Mouse (Mus musculus) hindbrain, embryonic 10.5 days (tissue): Measurements from ENCODE around the gene Pef1. TPM values are rescaled to one million over a fixed set of nuclear protein-coding genes. Genes with fewer than 3 reads are reported as not detected.

Experiments
- DNase-seq: peaks from one replicate; pipeline ENCODE4 v3.0.0-alpha.2; 2017; ENCODE audit warnings: low spot score
- H3K27ac ChIP-seq: fragments of 300-500 bp; sonication (generic); 2 replicates; pipeline ENCODE4 v1.5.1; 2016; ENCODE audit warnings: mild to moderate bottlenecking, moderate library complexity
- H3K27me3 ChIP-seq: fragments of 300-500 bp; sonication (generic); 2 replicates; pipeline ENCODE4 v1.6.1; 2016; ENCODE audit warnings: mild to moderate bottlenecking; ENCODE audit not compliant: poor library complexity, insufficient read depth, severe bottlenecking
- H3K36me3 ChIP-seq: fragments of 300-500 bp; sonication (generic); 2 replicates; pipeline ENCODE4 v1.6.1; 2016; ENCODE audit warnings: mild to moderate bottlenecking, moderate library complexity
- H3K4me1 ChIP-seq: fragments of 300-500 bp; sonication (generic); replicated peaks from 2 replicates; pipeline ENCODE4 v1.6.1; 2016; ENCODE audit warnings: mild to moderate bottlenecking
- H3K4me3 ChIP-seq: fragments of 300-500 bp; sonication (generic); 2 replicates; pipeline ENCODE4 v1.5.1; 2016; ENCODE audit warnings: mild to moderate bottlenecking, moderate library complexity
- H3K9me3 ChIP-seq: fragments of 300-500 bp; sonication (generic); 2 replicates; pipeline ENCODE4 v1.6.1; 2016; ENCODE audit warnings: mild to moderate bottlenecking, moderate library complexity
- WGBS: fragments of 180-500 bp; shearing (Covaris S2); methylation state at CpG from one replicate; pipeline ENCODE4 v1.1.7; 2016; 5-methylcytosine and 5-hydroxymethylcytosine counted together
- polyA plus RNA-seq: library from polyadenylated mRNA; unstranded; fragments of >200 nt; fragmentation: Nextera tagmentation; extraction: Ambion mirVana; gene quantifications from 2 replicates; pipeline ENCODE4 v1.2.1, GENCODE M21; 2016

Gene Pef1
- polyA plus RNA-seq, 1 experiment from 2014 or later, result 83.5 TPM

DNA sequence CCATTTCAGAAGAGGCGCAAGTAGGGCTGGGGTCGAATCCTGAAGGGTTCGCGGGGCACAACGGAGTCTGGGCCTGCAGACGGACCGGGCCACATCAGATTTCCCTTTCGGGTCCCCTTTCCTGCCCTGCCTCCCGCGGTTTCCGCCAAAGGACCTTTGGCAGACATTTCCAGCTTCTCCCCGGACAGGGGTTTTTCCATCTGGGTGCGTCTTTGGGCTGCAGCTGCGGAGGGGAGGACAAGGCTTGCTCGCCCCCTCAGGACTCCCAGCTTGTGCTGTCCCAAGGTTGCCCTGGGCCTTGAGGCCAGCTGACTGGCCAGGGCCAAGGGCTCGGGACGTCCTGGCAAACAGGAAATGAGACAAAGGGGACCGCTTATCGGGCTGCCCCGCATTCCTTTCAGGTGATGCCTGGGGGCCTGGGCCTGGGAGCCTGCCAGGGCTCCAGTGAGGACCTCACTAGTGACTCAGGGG, 61.1 kb downstream of the Pef1 start:
- H3K9me3 ChIP-seq, result no peaks in the 10 kb centered on the region
- no peaks in the 10 kb centered on the region for H3K36me3 ChIP-seq
- H3K4me3 ChIP-seq, result peak overlapping the region; percentile 34
- peak overlapping the region; percentile 79 for H3K27ac ChIP-seq
- DNase-seq, result peak; percentile 44
- 4% methylated on average over 20 of the region's 20 CpGs for WGBS
- peaks cover 77% of the 10 kb centered on the region for H3K27me3 ChIP-seq
- H3K4me1 ChIP-seq, result peaks cover 36% of the 10 kb centered on the region

- H3K9me3 ChIP-seq, result no peaks in the 10 kb centered on the region
- H3K27ac ChIP-seq, result peak overlapping the region; percentile 79; the same call in 1 of the 2 replicates
- DNase-seq, result no peak
- H3K4me3 ChIP-seq, result no peak overlapping the region
- H3K36me3 ChIP-seq, result no peaks in the 10 kb centered on the region
- WGBS, result 73% methylated on average over 6 of the region's 6 CpGs
- peaks cover 43% of the 10 kb centered on the region for H3K4me1 ChIP-seq
- H3K27me3 ChIP-seq, result peaks cover 77% of the 10 kb centered on the region
Observed at GRCm38 (mm10) chr4:130164121-130164520, 61.8 kb downstream of the Pef1 start.

DNA sequence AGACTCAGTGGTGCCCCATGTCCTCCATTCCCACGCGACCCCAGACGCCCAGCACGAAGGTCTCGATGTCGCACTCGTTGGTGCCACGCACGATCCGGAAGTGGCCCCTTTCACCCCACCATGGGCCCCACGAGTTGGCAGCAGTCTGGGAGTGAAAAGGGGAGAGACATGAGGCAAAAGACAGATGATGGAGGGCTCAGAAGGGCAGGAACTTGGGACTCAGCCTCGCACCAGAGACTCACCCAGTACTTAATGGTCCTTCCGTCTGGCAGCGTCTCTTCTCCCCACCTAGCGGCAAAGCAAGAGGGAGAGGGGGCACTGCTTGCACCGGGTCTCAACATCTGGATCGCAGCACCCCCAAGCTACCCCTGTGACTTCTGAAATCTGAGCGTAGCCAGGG, 63.7 kb downstream of the Pef1 start:
- Histone ChIP-seq H3K9me3 (no peaks in the 10 kb centered on the region), H3K4me3 (no peak overlapping the region), H3K4me1 (peaks cover 50% of the 10 kb centered on the region), H3K27me3 (peaks cover 73% of the 10 kb centered on the region), H3K27ac (no peak overlapping the region), H3K36me3 (no peaks in the 10 kb centered on the region)
- WGBS, result 77% methylated on average over 18 of the region's 18 CpGs
- no peak for DNase-seq

GRCm38 (mm10) chr4:130166592-130166991, 64.2 kb downstream of the Pef1 start:
- peaks cover 53% of the 10 kb centered on the region for H3K4me1 ChIP-seq
- H3K4me3 ChIP-seq, result no peak overlapping the region
- no peaks in the 10 kb centered on the region for H3K36me3 ChIP-seq
- no peaks in the 10 kb centered on the region for H3K9me3 ChIP-seq
- H3K27ac ChIP-seq, result no peak overlapping the region
- WGBS, result 73% methylated on average over 8 of the region's 8 CpGs
- peaks cover 71% of the 10 kb centered on the region for H3K27me3 ChIP-seq
- no peak for DNase-seq

- peak overlapping the region; percentile 25; the same call in 1 of the 2 replicates for H3K27ac ChIP-seq
- DNase-seq, result no peak
- peak overlapping the region; percentile 20 for H3K4me3 ChIP-seq
- H3K36me3 ChIP-seq, result no peaks in the 10 kb centered on the region
- peaks cover 71% of the 10 kb centered on the region for H3K27me3 ChIP-seq
- 45% methylated on average over 22 of the region's 22 CpGs for WGBS
- H3K4me1 ChIP-seq, result peaks cover 60% of the 10 kb centered on the region
- no peaks in the 10 kb centered on the region for H3K9me3 ChIP-seq
Observed at GRCm38 (mm10) chr4:130167321-130167720, 65.0 kb downstream of the Pef1 start.

- Histone ChIP-seq H3K9me3 (no peaks in the 10 kb centered on the region), H3K27ac (peak overlapping the region; percentile 66), H3K4me3 (peak overlapping the region; percentile 20; the same call in 1 of the 2 replicates), H3K27me3 (peaks cover 70% of the 10 kb centered on the region), H3K4me1 (peaks cover 64% of the 10 kb centered on the region), H3K36me3 (no peaks in the 10 kb centered on the region)
- 45% methylated on average over 9 of the region's 9 CpGs for WGBS
- DNase-seq, result no peak
Observed at GRCm38 (mm10) chr4:130167814-130168213, 65.5 kb downstream of the Pef1 start.

- Histone ChIP-seq H3K9me3 (no peaks in the 10 kb centered on the region), H3K36me3 (no peaks in the 10 kb centered on the region), H3K4me1 (peaks cover 60% of the 10 kb centered on the region), H3K27me3 (peaks cover 70% of the 10 kb centered on the region), H3K4me3 (no peak overlapping the region; the same call in 1 of the 2 replicates), H3K27ac (peak overlapping the region; percentile 66)
- WGBS, result 34% methylated on average over 16 of the region's 16 CpGs
- peak; percentile 45 for DNase-seq
Observed at GRCm38 (mm10) chr4:130168280-130169183, 66.2 kb downstream of the Pef1 start.

GRCm38 (mm10) chr4:130169411-130169971, 67.1 kb downstream of the Pef1 start:
- Histone ChIP-seq H3K36me3 (no peaks in the 10 kb centered on the region), H3K27me3 (peaks cover 70% of the 10 kb centered on the region), H3K9me3 (no peaks in the 10 kb centered on the region), H3K4me1 (peaks cover 63% of the 10 kb centered on the region), H3K27ac (no peak overlapping the region), H3K4me3 (no peak overlapping the region)
- WGBS, result 77% methylated on average over 16 of the region's 16 CpGs
- DNase-seq, result no peak

GRCm38 (mm10) chr4:130170362-130170761, 68.0 kb downstream of the Pef1 start:
- Histone ChIP-seq H3K9me3 (no peaks in the 10 kb centered on the region), H3K36me3 (no peaks in the 10 kb centered on the region), H3K4me3 (no peak overlapping the region), H3K27me3 (peaks cover 70% of the 10 kb centered on the region), H3K4me1 (peaks cover 72% of the 10 kb centered on the region), H3K27ac (no peak overlapping the region)
- WGBS, result 90% methylated on average over 4 of the region's 4 CpGs
- no peak for DNase-seq

DNA sequence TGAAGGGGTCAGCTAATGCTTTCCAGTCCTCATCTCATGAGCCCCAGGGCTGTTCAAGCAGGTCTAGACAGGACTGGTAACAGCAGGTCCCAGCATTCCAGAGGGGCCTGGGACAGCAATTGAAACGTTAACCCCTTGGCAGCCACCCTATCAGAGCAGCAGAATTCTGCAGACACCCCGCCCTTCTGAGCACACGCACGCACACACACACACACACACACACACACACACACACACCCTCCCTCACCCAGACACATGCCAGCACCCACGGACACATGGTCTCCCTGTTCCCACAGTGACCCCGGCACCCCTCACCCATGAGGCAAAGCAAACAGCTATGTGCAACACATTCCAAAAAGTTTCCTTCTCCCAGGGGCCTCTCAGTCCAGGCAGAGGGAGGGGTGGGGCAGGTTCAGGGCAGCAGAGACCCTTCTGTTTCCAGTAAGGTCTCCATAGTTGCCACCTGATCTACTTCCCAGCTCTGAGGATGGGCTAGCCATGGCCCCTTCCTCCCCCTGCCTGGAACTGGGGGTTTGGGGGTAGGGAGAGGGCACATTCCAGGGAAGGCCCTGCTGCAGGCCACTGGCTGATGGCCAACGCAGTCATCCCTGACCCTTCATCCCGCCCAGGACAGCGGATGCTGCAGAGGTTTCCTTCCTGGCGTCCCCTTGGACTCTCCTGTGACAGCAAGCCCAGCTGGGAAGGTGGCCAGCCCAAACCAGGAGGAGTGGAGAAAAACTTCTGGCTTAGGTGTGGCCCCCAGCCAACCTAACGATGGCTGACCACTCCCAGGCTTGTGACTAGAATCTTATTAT, 69.8 kb downstream of the Pef1 start:
- Histone ChIP-seq H3K4me3 (no peak overlapping the region), H3K27me3 (peaks cover 70% of the 10 kb centered on the region), H3K4me1 (peaks cover 80% of the 10 kb centered on the region)

GRCm38 (mm10) chr4:130173060-130173822, 70.9 kb downstream of the Pef1 start:
- H3K4me3 ChIP-seq, result peak overlapping the region; percentile 41; the same call in 1 of the 2 replicates
- H3K27me3 ChIP-seq, result peaks cover 70% of the 10 kb centered on the region
- no peak for DNase-seq
- peak overlapping the region; percentile 75; the same call in 1 of the 2 replicates for H3K27ac ChIP-seq
- 71% methylated on average over 11 of the region's 11 CpGs for WGBS
- no peaks in the 10 kb centered on the region for H3K9me3 ChIP-seq
- H3K4me1 ChIP-seq, result peaks cover 78% of the 10 kb centered on the region
- no peaks in the 10 kb centered on the region for H3K36me3 ChIP-seq

More for the DNA sequence above, 69.8 kb downstream of the Pef1 start:
- Histone ChIP-seq H3K9me3 (no peaks in the 10 kb centered on the region), H3K27ac (peak overlapping the region; percentile 69), H3K36me3 (no peaks in the 10 kb centered on the region)
- DNase-seq, result peak; percentile 53
- 63% methylated on average over 11 of the region's 11 CpGs for WGBS

DNA sequence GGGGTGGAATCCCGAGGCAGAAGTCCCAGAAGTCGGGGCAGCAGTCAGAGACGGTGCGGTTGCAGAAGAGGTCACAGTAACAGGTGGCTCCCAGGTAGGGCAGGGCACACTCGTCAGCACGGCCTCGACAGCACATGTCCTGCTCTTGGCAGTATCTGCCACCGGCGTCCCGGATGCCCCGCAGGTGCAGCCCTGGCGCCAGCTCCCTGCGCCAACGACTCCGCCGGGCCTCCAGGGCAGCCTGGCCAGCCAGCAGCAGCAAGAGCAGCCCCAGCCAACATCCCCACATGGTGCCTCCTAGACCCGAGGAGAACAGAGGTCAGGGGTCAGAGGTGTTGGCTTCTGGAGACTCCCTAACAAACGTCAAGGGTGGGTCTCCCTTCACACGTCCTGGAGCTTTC, 71.6 kb downstream of the Pef1 start:
- peak overlapping the region; percentile 75; the same call in 1 of the 2 replicates for H3K27ac ChIP-seq
- no peak for DNase-seq
- no peaks in the 10 kb centered on the region for H3K36me3 ChIP-seq
- no peaks in the 10 kb centered on the region for H3K9me3 ChIP-seq
- H3K4me3 ChIP-seq, result peak overlapping the region; percentile 41
- peaks cover 71% of the 10 kb centered on the region for H3K4me1 ChIP-seq
- WGBS, result 36% methylated on average over 19 of the region's 19 CpGs
- peaks cover 69% of the 10 kb centered on the region for H3K27me3 ChIP-seq
